Mouse (Mus musculus): ENCODE measurements around the gene Gjc2. TPM values are rescaled to one million over a fixed set of nuclear protein-coding genes. Genes with fewer than 3 reads are reported as not detected.

Gjc2 gene
- total RNA-seq, 2 experiments from 2014 or later: not detected

GRCm38 (mm10) chr11:59131348-59131919 is 51.6 kb downstream of the Gjc2 start:
- ATAC-seq (replicated peaks; ENCODE audit: low FRiP score, poor library complexity, severe bottlenecking): no peak

GRCm38 (mm10) chr11:59130782-59131181 is 52.2 kb downstream of the Gjc2 start:
- no peak for ATAC-seq (replicated peaks; ENCODE audit: low FRiP score, poor library complexity, severe bottlenecking)

Other genes with a start within 250 kb of the Gjc2 start
- gene Rnf187, start 244.3 kb downstream of the Gjc2 start, total RNA-seq (2015; ENCODE audit: low replicate concordance): 104 and 109 TPM in 2 replicates
- gene Rnf187, start 244.3 kb downstream of the Gjc2 start, total RNA-seq (2017; ENCODE audit: low replicate concordance): 104 and 117 TPM in 2 replicates
- gene Hist3h2ba, start 234.3 kb downstream of the Gjc2 start, total RNA-seq (2015; ENCODE audit: low replicate concordance): 265 and 290 TPM in 2 replicates
- 136 and 409 TPM in 2 replicates for gene Hist3h2ba, start 234.3 kb downstream of the Gjc2 start, total RNA-seq (2017; ENCODE audit: low replicate concordance)
- gene Hist3h2a, start 228.5 kb downstream of the Gjc2 start, total RNA-seq (2015; ENCODE audit: low replicate concordance): 186 and 192 TPM in 2 replicates
- 1,299 and 1,489 TPM in 2 replicates for gene Hist3h2a, start 228.5 kb downstream of the Gjc2 start, total RNA-seq (2017; ENCODE audit: low replicate concordance)
- gene Trim17, start 228.5 kb downstream of the Gjc2 start, total RNA-seq (2015; ENCODE audit: low replicate concordance): 0.36 and 0.84 TPM in 2 replicates
- 1.2 TPM in 2 replicates for gene Trim17, start 228.5 kb downstream of the Gjc2 start, total RNA-seq (2017; ENCODE audit: low replicate concordance)
- gene Trim11, start 205.1 kb downstream of the Gjc2 start, total RNA-seq (2015; ENCODE audit: low replicate concordance): 10.1 and 18.0 TPM in 2 replicates
- gene Trim11, start 205.1 kb downstream of the Gjc2 start, total RNA-seq (2017; ENCODE audit: low replicate concordance): 11.3 and 15.2 TPM in 2 replicates
- under 0.01 and 0.42 TPM in 2 replicates for gene Obscn, start 46.8 kb downstream of the Gjc2 start, total RNA-seq (2015; ENCODE audit: low replicate concordance)
- 0.90 and 2.3 TPM in 2 replicates for gene Obscn, start 46.8 kb downstream of the Gjc2 start, total RNA-seq (2017; ENCODE audit: low replicate concordance)
- 17.2 and 33.9 TPM in 2 replicates for gene Iba57, start 19.5 kb downstream of the Gjc2 start, total RNA-seq (2015; ENCODE audit: low replicate concordance)
- 35.6 and 54.2 TPM in 2 replicates for gene Iba57, start 19.5 kb downstream of the Gjc2 start, total RNA-seq (2017; ENCODE audit: low replicate concordance)
- 20.5 and 24.3 TPM in 2 replicates for gene Guk1, start 9.0 kb upstream of the Gjc2 start, total RNA-seq (2015; ENCODE audit: low replicate concordance)
- 14.2 and 30.1 TPM in 2 replicates for gene Guk1, start 9.0 kb upstream of the Gjc2 start, total RNA-seq (2017; ENCODE audit: low replicate concordance)
- 3.4 and 8.6 TPM in 2 replicates for gene Mrpl55, start 19.3 kb upstream of the Gjc2 start, total RNA-seq (2015; ENCODE audit: low replicate concordance)
- 18.7 and 49.0 TPM in 2 replicates for gene Mrpl55, start 19.3 kb upstream of the Gjc2 start, total RNA-seq (2017; ENCODE audit: low replicate concordance)
- 12.6 and 13.4 TPM in 2 replicates for gene 2310033P09Rik, start 25.1 kb upstream of the Gjc2 start, total RNA-seq (2015; ENCODE audit: low replicate concordance)
- gene 2310033P09Rik, start 25.1 kb upstream of the Gjc2 start, total RNA-seq (2017; ENCODE audit: low replicate concordance): 17.5 and 20.0 TPM in 2 replicates
- 118 and 138 TPM in 2 replicates for gene Arf1, start 45.1 kb upstream of the Gjc2 start, total RNA-seq (2015; ENCODE audit: low replicate concordance)
- gene Arf1, start 45.1 kb upstream of the Gjc2 start, total RNA-seq (2017; ENCODE audit: low replicate concordance): 107 and 109 TPM in 2 replicates
- not detected in 2 replicates for gene Wnt3a, start 107.5 kb upstream of the Gjc2 start, total RNA-seq (2015; ENCODE audit: low replicate concordance)
- gene Wnt3a, start 107.5 kb upstream of the Gjc2 start, total RNA-seq (2017; ENCODE audit: low replicate concordance): not detected in 2 replicates
- gene Wnt9a, start 123.7 kb upstream of the Gjc2 start, total RNA-seq (2015; ENCODE audit: low replicate concordance): not detected in 2 replicates
- gene Wnt9a, start 123.7 kb upstream of the Gjc2 start, total RNA-seq (2017; ENCODE audit: low replicate concordance): not detected in 2 replicates
- not detected in 2 replicates for gene Prss38, start 192.4 kb upstream of the Gjc2 start, total RNA-seq (2015; ENCODE audit: low replicate concordance)
- gene Prss38, start 192.4 kb upstream of the Gjc2 start, total RNA-seq (2017; ENCODE audit: low replicate concordance): not detected in 2 replicates

Data from erythroid progenitor cell, adult 5-6 weeks (primary cell).